Mouse (Mus musculus) stomach, postnatal 0 days (tissue): Measurements from ENCODE around the gene Spsb1.

ENCODE experiments used
- CTCF ChIP-seq: IDR thresholded peaks from 2 replicates; pipeline ENCODE4 v1.5.1; 2016; ENCODE audit warnings: antibody characterized with exemption, low read depth, mild to moderate bottlenecking, moderate library complexity
- EP300 ChIP-seq: optimal IDR thresholded peaks from 2 replicates; pipeline ENCODE3; 2016; ENCODE audit warnings: antibody characterized with exemption

DNA sequence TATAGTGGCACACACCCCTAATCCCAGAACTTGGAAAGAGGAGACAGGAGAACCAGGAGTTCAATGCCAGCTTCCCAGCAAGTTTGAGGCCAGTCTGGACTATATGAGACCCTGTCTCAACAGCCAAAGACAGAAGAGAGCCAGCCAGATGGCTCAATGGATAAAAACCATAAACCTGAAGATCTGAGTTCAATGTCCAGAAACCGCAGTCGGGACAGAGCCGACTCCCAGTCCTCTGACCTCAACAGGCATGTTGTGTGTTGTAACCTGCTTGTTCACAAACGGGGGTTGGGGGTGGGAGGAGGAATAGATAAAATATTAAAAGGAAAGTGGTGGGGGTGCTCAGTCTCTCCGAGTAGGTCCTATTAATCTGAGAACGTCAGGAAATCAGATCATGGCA is 10.4 kb upstream of the Spsb1 start:
- TF ChIP-seq CTCF (no peak), EP300 (no peak)
